Mouse (Mus musculus): ENCODE results near the gene Primpol. TPM values are rescaled to one million over a fixed set of nuclear protein-coding genes. Genes with fewer than 3 reads are reported as not detected.

Gene Primpol
- polyA plus RNA-seq, 1 experiment, result 3.2 TPM

- Histone ChIP-seq H3K4me1 (replicated peaks; ENCODE audit: control insufficient read depth, insufficient read depth, low read length) (peaks cover 6% of the 10 kb centered on the region), H3K4me3 (ENCODE audit: control insufficient read depth, insufficient read depth, low read length) (no peak overlapping the region), H3K36me3 (ENCODE audit: control insufficient read depth, insufficient read depth, low read length) (peaks cover 2% of the 10 kb centered on the region), H3K27me3 (ENCODE audit: control insufficient read depth, insufficient read depth, low read length) (no peaks in the 10 kb centered on the region), H3K27ac (ENCODE audit: control insufficient read depth, insufficient read depth, low read length) (no peak overlapping the region)
- no peak for DNase-seq
- 31% methylated on average over 1 of the region's 1 CpGs for WGBS
- TF ChIP-seq CTCF (IDR thresholded peaks at IDR 0.05; ENCODE audit: borderline replicate concordance, control insufficient read depth, extremely low read depth, insufficient read depth, low read length, poor library complexity), result no peak
- no peak for TF ChIP-seq POLR2A (IDR thresholded peaks at IDR 0.05; ENCODE audit: control insufficient read depth, extremely low read depth, insufficient read depth, low read length, poor library complexity)
Measured at GRCm38 (mm10) chr8:46625166-46625565, 8.2 kb upstream of the Primpol start.

- H3K36me3 ChIP-seq (ENCODE audit: control insufficient read depth, insufficient read depth, low read length), result no peaks in the 10 kb centered on the region
- 93% methylated on average over 9 of the region's 9 CpGs for WGBS
- no peaks in the 10 kb centered on the region for H3K27me3 ChIP-seq (ENCODE audit: control insufficient read depth, insufficient read depth, low read length)
- no peak overlapping the region for H3K27ac ChIP-seq (ENCODE audit: control insufficient read depth, insufficient read depth, low read length)
- peaks cover 11% of the 10 kb centered on the region for H3K4me1 ChIP-seq (replicated peaks; ENCODE audit: control insufficient read depth, insufficient read depth, low read length)
- DNase-seq, result no peak
- TF ChIP-seq CTCF (IDR thresholded peaks at IDR 0.05; ENCODE audit: borderline replicate concordance, control insufficient read depth, extremely low read depth, insufficient read depth, low read length, poor library complexity) (no peak), POLR2A (IDR thresholded peaks at IDR 0.05; ENCODE audit: control insufficient read depth, extremely low read depth, insufficient read depth, low read length, poor library complexity) (no peak)
- H3K4me3 ChIP-seq (ENCODE audit: control insufficient read depth, insufficient read depth, low read length), result no peak overlapping the region
Measured at GRCm38 (mm10) chr8:46622446-46623270, 5.6 kb upstream of the Primpol start.

- 24% methylated on average over 10 of the region's 10 CpGs for WGBS
- Histone ChIP-seq H3K36me3 (ENCODE audit: control insufficient read depth, insufficient read depth, low read length) (no peaks in the 10 kb centered on the region), H3K27ac (ENCODE audit: control insufficient read depth, insufficient read depth, low read length) (no peak overlapping the region)
Measured at GRCm38 (mm10) chr8:46618639-46619320, 1.8 kb upstream of the Primpol start.

GRCm38 (mm10) chr8:46617690-46618620, 943 bp upstream of the Primpol start:
- TF ChIP-seq CTCF (IDR thresholded peaks at IDR 0.05; ENCODE audit: borderline replicate concordance, control insufficient read depth, extremely low read depth, insufficient read depth, low read length, poor library complexity), result no peak
- no peak for TF ChIP-seq POLR2A (IDR thresholded peaks at IDR 0.05; ENCODE audit: control insufficient read depth, extremely low read depth, insufficient read depth, low read length, poor library complexity)
- no peaks in the 10 kb centered on the region for H3K27me3 ChIP-seq (ENCODE audit: control insufficient read depth, insufficient read depth, low read length)
- peak; percentile 21 for DNase-seq

More at GRCm38 (mm10) chr8:46618639-46619320, 1.8 kb upstream of the Primpol start:
- Histone ChIP-seq H3K27me3 (ENCODE audit: control insufficient read depth, insufficient read depth, low read length) (no peaks in the 10 kb centered on the region), H3K4me3 (ENCODE audit: control insufficient read depth, insufficient read depth, low read length) (peak overlapping the region; percentile 67), H3K4me1 (replicated peaks; ENCODE audit: control insufficient read depth, insufficient read depth, low read length) (peaks cover 17% of the 10 kb centered on the region)
- TF ChIP-seq POLR2A (IDR thresholded peaks at IDR 0.05; ENCODE audit: control insufficient read depth, extremely low read depth, insufficient read depth, low read length, poor library complexity), result no peak
- no peak for TF ChIP-seq CTCF (IDR thresholded peaks at IDR 0.05; ENCODE audit: borderline replicate concordance, control insufficient read depth, extremely low read depth, insufficient read depth, low read length, poor library complexity)
- DNase-seq, result no peak

GRCm38 (mm10) chr8:46615936-46616335, 1.1 kb downstream of the Primpol start:
- DNase-seq, result no peak
- Histone ChIP-seq H3K27me3 (ENCODE audit: control insufficient read depth, insufficient read depth, low read length) (no peaks in the 10 kb centered on the region), H3K27ac (ENCODE audit: control insufficient read depth, insufficient read depth, low read length) (0 out of 2 replicates have a peak overlapping the region, but pooled peaks have one; percentile 28), H3K4me3 (ENCODE audit: control insufficient read depth, insufficient read depth, low read length) (no peak overlapping the region), H3K4me1 (replicated peaks; ENCODE audit: control insufficient read depth, insufficient read depth, low read length) (peaks cover 17% of the 10 kb centered on the region), H3K36me3 (ENCODE audit: control insufficient read depth, insufficient read depth, low read length) (no peaks in the 10 kb centered on the region)
- 21% methylated on average over 8 of the region's 8 CpGs for WGBS
- TF ChIP-seq CTCF (IDR thresholded peaks at IDR 0.05; ENCODE audit: borderline replicate concordance, control insufficient read depth, extremely low read depth, insufficient read depth, low read length, poor library complexity) (no peak), POLR2A (IDR thresholded peaks at IDR 0.05; ENCODE audit: control insufficient read depth, extremely low read depth, insufficient read depth, low read length, poor library complexity) (no peak)

More at GRCm38 (mm10) chr8:46617690-46618620, 943 bp upstream of the Primpol start:
- H3K4me1 ChIP-seq (replicated peaks; ENCODE audit: control insufficient read depth, insufficient read depth, low read length), result peaks cover 17% of the 10 kb centered on the region
- peak overlapping the region; percentile 67 for H3K4me3 ChIP-seq (ENCODE audit: control insufficient read depth, insufficient read depth, low read length)
- WGBS, result under 1% methylated on average over 38 of the region's 38 CpGs
- no peaks in the 10 kb centered on the region for H3K36me3 ChIP-seq (ENCODE audit: control insufficient read depth, insufficient read depth, low read length)
- H3K27ac ChIP-seq (ENCODE audit: control insufficient read depth, insufficient read depth, low read length), result no peak overlapping the region

GRCm38 (mm10) chr8:46613377-46613776, 3.6 kb downstream of the Primpol start:
- WGBS, result 93% methylated on average over 4 of the region's 4 CpGs
- H3K36me3 ChIP-seq (ENCODE audit: control insufficient read depth, insufficient read depth, low read length), result no peaks in the 10 kb centered on the region
- no peak overlapping the region for H3K27ac ChIP-seq (ENCODE audit: control insufficient read depth, insufficient read depth, low read length)
- DNase-seq, result no peak
- TF ChIP-seq CTCF (IDR thresholded peaks at IDR 0.05; ENCODE audit: borderline replicate concordance, control insufficient read depth, extremely low read depth, insufficient read depth, low read length, poor library complexity), result no peak
- TF ChIP-seq POLR2A (IDR thresholded peaks at IDR 0.05; ENCODE audit: control insufficient read depth, extremely low read depth, insufficient read depth, low read length, poor library complexity), result no peak
- no peak overlapping the region for H3K4me3 ChIP-seq (ENCODE audit: control insufficient read depth, insufficient read depth, low read length)
- H3K4me1 ChIP-seq (replicated peaks; ENCODE audit: control insufficient read depth, insufficient read depth, low read length), result peaks cover 12% of the 10 kb centered on the region
- no peaks in the 10 kb centered on the region for H3K27me3 ChIP-seq (ENCODE audit: control insufficient read depth, insufficient read depth, low read length)
